Mouse (Mus musculus) effector memory CD4-positive, alpha-beta T cell, adult 7 months (primary cell): ENCODE results near the gene Kpna7. TPM values are rescaled to one million over a fixed set of nuclear protein-coding genes. Genes with fewer than 3 reads are reported as not detected.

Experiments
- polyA plus RNA-seq: library from polyadenylated mRNA; unstranded; fragments of 100-300 nt; shearing (Covaris generic); gene quantifications from one replicate; pipeline ENCODE4 v1.2.1, GENCODE M21; 2017

The Kpna7 gene
- 0.79 TPM for polyA plus RNA-seq

DNA sequence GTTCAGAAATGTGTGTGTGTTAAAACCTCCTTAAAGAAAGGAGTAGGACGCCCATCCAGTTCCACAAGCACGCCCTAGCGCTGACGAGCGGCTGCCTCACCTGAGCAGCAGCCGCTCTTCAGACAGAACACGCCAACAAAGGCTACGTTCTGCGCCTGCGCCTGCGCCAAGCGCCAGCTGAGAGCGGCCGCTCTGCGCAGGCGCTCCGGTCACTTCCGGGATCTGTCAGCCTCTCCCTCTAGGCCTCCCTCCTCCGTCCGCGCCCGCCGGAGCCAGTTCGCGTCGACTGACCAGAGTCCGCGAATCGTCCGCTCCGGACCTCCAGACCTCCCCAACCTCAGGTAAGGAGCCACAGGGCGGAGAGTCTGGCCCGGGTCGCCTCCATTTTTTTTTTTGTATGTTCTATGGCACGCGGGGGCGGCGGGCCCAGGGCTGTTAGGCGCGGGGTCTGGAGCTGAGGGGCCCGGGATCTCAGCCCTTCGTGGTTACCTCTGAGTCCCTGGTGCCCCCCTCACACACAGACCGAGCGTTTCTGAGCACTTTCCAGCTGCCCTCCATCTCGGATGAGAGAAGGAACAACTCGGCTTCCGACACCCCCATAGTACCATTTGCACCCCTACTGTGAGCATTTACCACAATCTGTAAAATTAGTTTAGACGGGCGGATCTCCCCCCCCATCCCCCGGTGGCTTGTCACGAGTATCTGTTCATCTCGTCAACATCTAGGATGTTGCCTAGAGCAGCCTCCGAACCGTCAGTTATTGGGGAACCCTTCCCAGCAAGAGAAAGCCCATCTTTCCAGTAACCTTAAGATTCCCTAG is at the start of gene Kpna7, which contains the start of gene Arpc1a:
TSS of gene Kpna7 (minus strand) at position 399 of the 820 bp plus-strand sequence.
TSS of gene Arpc1a (plus strand) at position 199 of the 820 bp plus-strand sequence.

DNA sequence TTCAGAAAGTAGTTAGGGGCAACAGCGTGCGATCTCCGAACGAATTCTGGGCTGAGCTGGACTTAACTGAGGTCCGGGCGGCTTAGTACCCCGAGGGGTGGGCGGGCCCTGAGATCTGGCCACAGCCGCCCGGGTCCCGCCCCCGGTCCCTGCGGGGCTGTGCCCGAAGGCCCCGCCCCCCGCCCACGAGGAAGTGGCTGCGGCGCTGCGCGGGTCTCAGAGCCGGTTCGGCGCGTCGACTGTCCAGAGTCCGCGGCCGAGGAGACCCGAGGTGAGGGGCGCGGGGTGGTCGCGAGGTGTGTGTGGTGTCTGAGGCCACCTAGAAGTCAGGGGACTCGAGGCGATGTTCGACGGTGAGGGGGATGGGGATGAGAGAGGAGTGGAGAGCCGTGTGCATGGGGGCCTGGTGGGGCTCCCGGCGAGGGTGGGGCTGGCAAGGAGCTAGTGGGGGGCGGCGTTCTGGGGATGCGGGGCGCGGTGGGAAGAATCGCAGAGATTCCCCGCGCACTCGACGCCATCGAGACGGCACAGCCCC is 30.3 kb upstream of the Kpna7 start, which contains the start of gene Arpc1b:
TSS of gene Arpc1b (plus strand) at position 145 of the 535 bp plus-strand sequence.

DNA sequence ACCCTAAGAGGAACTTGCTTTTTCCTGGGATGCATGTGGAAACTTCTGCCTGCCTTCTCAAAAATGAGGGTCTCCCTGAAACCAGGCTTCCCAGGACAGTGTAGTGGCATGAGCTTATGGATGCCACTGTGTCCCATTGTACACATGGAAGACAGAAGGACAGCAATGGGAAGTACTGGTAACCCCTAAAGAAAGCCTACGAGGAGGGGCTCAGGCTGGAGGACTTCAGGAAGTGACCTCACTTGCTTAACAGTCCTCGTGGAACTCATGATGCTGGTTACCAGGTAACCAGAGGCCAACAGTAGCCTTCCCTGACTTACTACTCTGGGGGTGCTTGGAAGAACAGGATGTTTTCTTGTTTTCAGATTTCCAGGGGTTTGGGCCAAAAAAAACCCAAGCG is 41.1 kb downstream of the Kpna7 start, which contains the start of gene 1700018F24Rik:
TSS of gene 1700018F24Rik (plus strand) at position 301 of the 400 bp plus-strand sequence.

DNA sequence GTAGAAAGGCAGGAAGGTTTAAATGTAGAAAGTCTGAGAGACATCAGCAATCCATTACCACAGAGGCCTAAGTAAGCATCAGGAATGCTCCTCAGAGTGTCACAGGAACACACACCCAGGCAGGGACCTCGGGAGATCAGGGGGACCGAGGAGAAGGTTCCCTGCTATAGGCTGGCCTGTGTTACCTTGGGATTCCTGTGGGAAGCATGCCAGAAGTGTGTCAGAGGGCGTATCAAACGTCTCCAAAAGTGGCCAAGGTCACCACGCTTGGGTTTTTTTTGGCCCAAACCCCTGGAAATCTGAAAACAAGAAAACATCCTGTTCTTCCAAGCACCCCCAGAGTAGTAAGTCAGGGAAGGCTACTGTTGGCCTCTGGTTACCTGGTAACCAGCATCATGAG is 51.4 kb downstream of the Kpna7 start, which contains the start of gene Gm4871:
TSS of gene Gm4871 (minus strand) at position 364 of the 400 bp plus-strand sequence.

DNA sequence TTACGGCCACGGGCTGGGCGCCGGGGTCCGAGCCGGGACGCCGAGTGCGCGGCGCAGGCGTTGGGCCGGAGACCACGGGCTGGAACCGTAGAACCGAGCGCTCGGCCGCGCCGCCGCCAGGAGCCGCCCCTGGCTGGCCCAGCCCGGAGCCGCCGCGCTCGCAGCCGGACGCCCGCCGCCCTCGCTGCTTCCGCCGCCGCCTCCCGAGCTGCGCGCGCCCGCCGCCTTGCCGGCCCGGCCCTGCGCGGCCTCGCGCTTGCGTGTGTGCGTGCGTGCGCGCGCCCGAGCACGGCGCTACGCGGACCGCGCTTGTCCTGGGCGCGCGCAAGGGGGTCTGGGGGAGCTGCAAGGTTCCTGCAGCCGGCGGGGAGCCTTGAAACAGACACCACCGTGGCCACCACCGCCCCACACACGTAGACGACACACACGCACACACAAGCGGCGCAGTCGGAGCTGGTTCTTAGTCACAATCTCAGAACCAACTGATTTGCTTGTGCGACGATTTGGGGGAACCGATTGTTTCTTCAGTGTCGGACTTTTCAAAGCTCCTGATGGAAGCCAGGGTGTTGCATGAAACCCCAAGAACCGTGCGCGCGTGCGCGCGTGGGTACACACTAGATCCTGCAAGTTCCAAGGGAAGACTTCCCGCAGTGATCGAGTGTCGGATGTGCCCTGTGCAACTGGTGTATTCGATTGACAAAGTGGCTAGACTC is 118.0 kb downstream of the Kpna7 start, which contains the start of gene Smurf1:
TSS of gene Smurf1 (minus strand) at position 209 of the 713 bp plus-strand sequence.

Other genes starting within 250 kb of the Kpna7 start
- 38.8 TPM for gene Smurf1, start 118.2 kb downstream of the Kpna7 start, polyA plus RNA-seq
- gene Gm4871, start 51.3 kb downstream of the Kpna7 start, polyA plus RNA-seq, result not detected
- gene 1700018F24Rik, start 41.0 kb downstream of the Kpna7 start, polyA plus RNA-seq, result not detected
- gene Arpc1a, start 200 bp downstream of the Kpna7 start, polyA plus RNA-seq, result 64.2 TPM
- gene Arpc1b, start 30.2 kb upstream of the Kpna7 start, polyA plus RNA-seq, result 1,265 TPM
- gene Pdap1, start 56.2 kb upstream of the Kpna7 start, polyA plus RNA-seq, result 33.9 TPM
- gene Bud31, start 56.3 kb upstream of the Kpna7 start, polyA plus RNA-seq, result 213 TPM
- gene Ptcd1, start 83.1 kb upstream of the Kpna7 start, polyA plus RNA-seq, result 15.7 TPM
- gene Cpsf4, start 83.2 kb upstream of the Kpna7 start, polyA plus RNA-seq, result 28.8 TPM
- gene Atp5j2, start 108.0 kb upstream of the Kpna7 start, polyA plus RNA-seq, result 228 TPM
- 36.2 TPM for gene Zkscan14, start 117.8 kb upstream of the Kpna7 start, polyA plus RNA-seq
- 5.7 TPM for gene Zkscan5, start 120.5 kb upstream of the Kpna7 start, polyA plus RNA-seq
- 73.4 TPM for gene Zfp655, start 147.7 kb upstream of the Kpna7 start, polyA plus RNA-seq
- 1.2 TPM for gene Zscan25, start 196.5 kb upstream of the Kpna7 start, polyA plus RNA-seq